Mouse (Mus musculus) heart, embryonic 11.5 days (tissue): ENCODE measurements at regions not wholly inside any gene's neighbourhood (a gene's known extent, or its start where the extent isn't known, plus 50 kb on each side); places are given as distances from the start of the nearest gene placed in this dataset.

Source experiments
- ATAC-seq: fragments of 200-750 bp; cut with Nextera tagmentation; replicated peaks from 2 replicates; pipeline ENCODE4 v1.8.0; 2017; ENCODE audit warnings: moderate library complexity; ENCODE audit not compliant: insufficient number of reproducible peaks, low FRiP score, low TSS enrichment
- H3K27ac ChIP-seq: fragments of 300-500 bp; sonication (generic); 2 replicates; pipeline ENCODE4 v1.5.1; 2014; ENCODE audit warnings: mild to moderate bottlenecking, low read depth, low read length
- H3K27me3 ChIP-seq: fragments of 300-500 bp; sonication (generic); 2 replicates; pipeline ENCODE4 v1.6.1; 2014; ENCODE audit warnings: mild to moderate bottlenecking, low read length, mixed read lengths; ENCODE audit not compliant: control insufficient read depth, insufficient read depth
- H3K36me3 ChIP-seq: fragments of 300-500 bp; sonication (generic); 2 replicates; pipeline ENCODE4 v1.6.1; 2014; ENCODE audit warnings: mild to moderate bottlenecking, low read length, moderate library complexity, mixed read lengths; ENCODE audit not compliant: control insufficient read depth, insufficient read depth
- H3K4me1 ChIP-seq: fragments of 300-500 bp; sonication (generic); 2 replicates; pipeline ENCODE4 v1.6.1; 2014; ENCODE audit warnings: low read length; ENCODE audit not compliant: control insufficient read depth, insufficient read depth
- H3K4me2 ChIP-seq: fragments of 300-500 bp; sonication (generic); 2 replicates; pipeline ENCODE4 v1.6.1; 2014; ENCODE audit warnings: mild to moderate bottlenecking, moderate library complexity
- H3K4me3 ChIP-seq: fragments of 300-500 bp; sonication (generic); 2 replicates; pipeline ENCODE4 v1.5.1; 2014; ENCODE audit warnings: low read depth, low read length
- H3K9ac ChIP-seq: fragments of 300-500 bp; sonication (generic); 2 replicates; pipeline ENCODE4 v1.6.1; 2014; ENCODE audit warnings: mild to moderate bottlenecking, low read depth, low read length, moderate library complexity
- H3K9me3 ChIP-seq: fragments of 300-500 bp; sonication (generic); replicated peaks from 2 replicates; pipeline ENCODE4 v1.6.1; 2016; ENCODE audit warnings: low read length; ENCODE audit not compliant: control insufficient read depth
- WGBS: fragments of 180-500 bp; shearing (Covaris S2); extraction: QIAGEN DNeasy Blood & Tissue Kit; methylation state at CpG from one replicate; pipeline ENCODE4 v1.1.7; 2014; ENCODE audit not compliant: insufficient replicate concordance; 5-methylcytosine and 5-hydroxymethylcytosine counted together

DNA sequence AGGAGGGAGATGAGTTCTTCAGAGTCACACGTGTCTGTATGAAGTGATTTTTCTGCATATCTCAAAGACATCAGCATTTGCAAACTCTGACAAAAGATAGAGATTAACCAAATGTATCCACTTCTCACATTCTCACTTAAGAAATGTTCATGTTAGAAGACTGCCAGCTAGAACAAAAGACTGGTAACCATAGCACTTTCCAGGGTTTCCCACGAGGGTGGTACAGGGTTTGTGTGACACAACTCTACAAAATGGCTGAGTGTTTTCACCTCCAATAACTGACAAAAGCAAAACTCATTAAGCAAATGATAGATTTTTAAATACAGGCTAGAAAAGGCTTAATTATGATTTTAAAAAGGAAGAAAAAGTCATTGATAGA is 523.0 kb downstream of the Etv1 start:
- H3K27ac ChIP-seq: no peak overlapping the region
- no peaks in the 10 kb centered on the region for H3K36me3 ChIP-seq
- H3K27me3 ChIP-seq: no peaks in the 10 kb centered on the region
- no peak for ATAC-seq
- no peaks in the 10 kb centered on the region for H3K9me3 ChIP-seq
- WGBS: 61% methylated on average over 2 of the region's 2 CpGs
- no peaks in the 10 kb centered on the region for H3K4me1 ChIP-seq
- no peak overlapping the region for H3K4me2 ChIP-seq
- H3K9ac ChIP-seq: no peak overlapping the region
- no peak overlapping the region for H3K4me3 ChIP-seq

DNA sequence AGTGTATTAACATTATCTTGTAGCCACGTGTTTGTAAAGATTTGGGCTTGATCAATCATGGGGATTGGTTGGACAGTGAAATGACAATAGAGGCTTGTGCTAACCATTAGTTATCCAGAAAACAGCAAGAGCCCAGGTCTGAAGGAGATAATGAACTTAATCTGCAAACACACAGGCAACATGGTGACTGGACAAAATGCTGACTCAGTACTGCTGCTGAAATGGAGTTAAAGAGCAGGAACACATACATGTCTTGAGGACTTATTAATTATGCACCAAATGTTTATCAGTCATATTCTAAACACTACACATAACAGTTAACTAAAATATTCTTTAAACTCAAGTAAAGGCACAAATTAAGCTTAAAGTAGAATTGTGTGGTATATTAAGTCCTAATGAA is 528.6 kb downstream of the Etv1 start:
- no peak overlapping the region for H3K4me2 ChIP-seq
- ATAC-seq: no peak
- no peak overlapping the region for H3K9ac ChIP-seq
- no peak overlapping the region for H3K4me3 ChIP-seq
- no peaks in the 10 kb centered on the region for H3K4me1 ChIP-seq
- no peaks in the 10 kb centered on the region for H3K27me3 ChIP-seq
- WGBS: 71% methylated on average over 1 of the region's 1 CpGs
- no peak overlapping the region for H3K27ac ChIP-seq
- H3K9me3 ChIP-seq: no peaks in the 10 kb centered on the region
- no peaks in the 10 kb centered on the region for H3K36me3 ChIP-seq

DNA sequence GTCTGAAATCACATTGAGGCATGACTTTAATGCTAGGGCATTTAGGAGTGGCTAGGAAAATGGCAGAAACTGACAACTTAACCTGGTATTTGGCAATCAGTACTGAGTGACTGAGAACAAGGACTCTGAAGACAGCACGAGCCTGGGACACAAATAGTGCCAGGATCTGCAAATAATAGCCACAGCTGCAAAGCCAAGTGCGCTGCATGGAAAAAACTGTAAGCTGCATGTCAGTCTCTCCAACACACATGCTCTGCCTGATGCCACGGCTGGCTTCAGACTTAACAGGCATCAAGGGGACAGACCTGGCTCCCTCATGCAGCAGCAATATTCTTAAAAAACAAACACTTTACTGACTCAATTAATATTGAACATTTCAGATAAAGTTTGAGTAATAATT is 530.7 kb downstream of the Etv1 start:
- Histone ChIP-seq H3K27me3 (no peaks in the 10 kb centered on the region), H3K9me3 (no peaks in the 10 kb centered on the region)
- WGBS: 69% methylated on average over 3 of the region's 3 CpGs

DNA sequence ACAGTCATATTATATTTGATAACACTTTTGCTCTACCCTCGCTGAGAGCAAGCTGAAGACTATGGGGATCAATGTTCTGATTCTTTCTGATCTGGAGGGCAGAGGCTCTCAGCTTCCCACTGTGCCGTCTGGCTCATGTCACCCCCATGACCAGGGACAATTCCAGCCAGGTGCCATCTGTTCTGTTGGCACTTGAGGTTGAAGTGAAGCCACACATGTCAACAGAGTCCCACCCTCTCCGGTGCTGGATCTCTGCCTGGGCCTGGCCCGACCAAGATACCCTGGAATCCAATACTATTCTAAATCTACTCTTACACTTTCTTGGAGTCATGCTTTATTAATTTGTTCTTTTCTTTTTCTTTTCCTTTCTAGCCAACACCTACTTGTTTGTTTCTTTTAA is 538.0 kb downstream of the Etv1 start:
- no peak overlapping the region for H3K9ac ChIP-seq
- WGBS: 75% methylated on average over 4 of the region's 4 CpGs
- H3K4me3 ChIP-seq: no peak overlapping the region
- no peak overlapping the region for H3K27ac ChIP-seq
- no peak overlapping the region for H3K4me2 ChIP-seq
- no peaks in the 10 kb centered on the region for H3K4me1 ChIP-seq
- no peaks in the 10 kb centered on the region for H3K36me3 ChIP-seq
- no peak for ATAC-seq
- no peaks in the 10 kb centered on the region for H3K27me3 ChIP-seq
- no peaks in the 10 kb centered on the region for H3K9me3 ChIP-seq

More for the DNA sequence above, 530.7 kb downstream of the Etv1 start:
- Histone ChIP-seq H3K27ac (no peak overlapping the region), H3K4me2 (no peak overlapping the region), H3K4me1 (no peaks in the 10 kb centered on the region), H3K9ac (no peak overlapping the region), H3K4me3 (no peak overlapping the region), H3K36me3 (no peaks in the 10 kb centered on the region)
- ATAC-seq: no peak

DNA sequence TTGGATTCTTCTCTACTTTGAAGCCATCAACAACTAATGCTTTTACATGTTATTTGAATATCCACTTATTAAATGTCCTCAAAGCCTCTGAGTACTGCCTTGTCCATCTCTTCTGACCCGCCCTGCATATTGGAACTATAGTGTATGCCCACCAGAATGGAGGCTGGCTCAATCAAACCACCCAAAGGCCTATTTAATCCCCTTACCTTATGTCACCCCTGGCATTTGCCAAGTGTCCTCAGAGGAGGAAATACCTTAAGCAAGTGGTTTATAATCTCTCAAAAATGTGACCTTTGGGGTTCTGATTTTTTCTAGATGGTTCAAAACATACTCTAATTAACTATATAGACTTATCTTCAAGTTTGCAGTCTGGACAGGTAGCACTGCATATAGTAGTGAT is 542.3 kb downstream of the Etv1 start:
- WGBS: 64% methylated on average over 1 of the region's 1 CpGs
- Histone ChIP-seq H3K27me3 (no peaks in the 10 kb centered on the region), H3K4me3 (no peak overlapping the region), H3K9ac (no peak overlapping the region), H3K27ac (no peak overlapping the region), H3K36me3 (no peaks in the 10 kb centered on the region), H3K9me3 (no peaks in the 10 kb centered on the region), H3K4me2 (no peak overlapping the region), H3K4me1 (no peaks in the 10 kb centered on the region)
- no peak for ATAC-seq

DNA sequence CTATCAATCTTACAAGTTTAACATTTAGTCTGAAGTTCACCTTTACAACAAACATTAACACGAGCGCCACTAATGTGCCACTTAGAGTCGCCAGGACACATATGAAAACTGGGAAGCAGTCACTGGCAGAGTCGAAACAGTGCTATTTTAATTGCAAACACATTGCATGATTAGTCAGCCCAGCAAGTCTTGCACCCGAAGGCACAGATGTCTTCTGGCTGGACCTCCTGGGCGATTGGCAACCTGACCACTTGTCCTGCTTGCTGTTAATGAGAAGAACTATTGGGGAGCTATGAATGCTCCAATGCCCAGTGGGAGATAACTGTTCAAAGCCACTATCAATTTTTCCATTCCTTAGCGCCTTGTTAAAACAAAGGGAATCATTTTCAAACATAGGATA is 547.0 kb downstream of the Etv1 start:
- ATAC-seq: no peak
- Histone ChIP-seq H3K36me3 (no peaks in the 10 kb centered on the region), H3K4me3 (no peak overlapping the region), H3K9ac (no peak overlapping the region), H3K9me3 (no peaks in the 10 kb centered on the region), H3K27me3 (no peaks in the 10 kb centered on the region), H3K4me1 (no peaks in the 10 kb centered on the region), H3K27ac (no peak overlapping the region), H3K4me2 (no peak overlapping the region)
- 75% methylated on average over 7 of the region's 7 CpGs for WGBS

DNA sequence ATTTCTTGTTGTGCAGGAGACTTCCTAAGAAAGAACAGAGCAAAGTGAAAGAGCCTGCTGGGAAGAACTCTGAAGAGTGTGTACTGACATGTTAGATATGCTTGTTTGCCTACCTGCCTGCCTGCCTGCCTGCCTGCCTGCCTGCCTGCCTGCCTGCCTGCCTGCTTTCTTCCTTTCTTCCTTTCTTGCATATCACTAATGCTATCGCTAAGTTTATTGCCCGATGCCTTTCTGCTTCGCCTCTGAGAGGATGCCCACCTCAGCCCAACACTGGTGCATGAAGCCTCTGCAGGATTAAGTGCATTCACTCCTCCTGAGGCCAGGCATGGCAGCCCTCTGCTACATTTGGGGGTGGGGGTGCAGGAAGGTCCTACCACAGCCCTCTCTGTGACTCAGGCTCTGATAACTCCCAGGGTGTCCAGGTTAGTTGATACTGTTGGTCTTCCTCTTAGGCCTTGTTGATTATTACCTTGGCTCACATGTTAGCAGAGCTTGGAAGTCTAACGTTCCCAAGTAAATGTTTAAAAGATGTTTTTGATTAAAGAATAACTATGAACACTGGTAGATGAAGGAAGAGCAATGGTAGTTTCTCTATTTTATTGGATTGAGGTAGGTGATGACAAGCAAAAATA is 547.6 kb downstream of the Etv1 start:
- Histone ChIP-seq H3K4me1 (no peaks in the 10 kb centered on the region), H3K27me3 (no peaks in the 10 kb centered on the region), H3K4me3 (no peak overlapping the region), H3K36me3 (no peaks in the 10 kb centered on the region), H3K4me2 (no peak overlapping the region), H3K9ac (no peak overlapping the region), H3K27ac (no peak overlapping the region), H3K9me3 (no peaks in the 10 kb centered on the region)
- 67% methylated on average over 4 of the region's 4 CpGs for WGBS
- no peak for ATAC-seq

DNA sequence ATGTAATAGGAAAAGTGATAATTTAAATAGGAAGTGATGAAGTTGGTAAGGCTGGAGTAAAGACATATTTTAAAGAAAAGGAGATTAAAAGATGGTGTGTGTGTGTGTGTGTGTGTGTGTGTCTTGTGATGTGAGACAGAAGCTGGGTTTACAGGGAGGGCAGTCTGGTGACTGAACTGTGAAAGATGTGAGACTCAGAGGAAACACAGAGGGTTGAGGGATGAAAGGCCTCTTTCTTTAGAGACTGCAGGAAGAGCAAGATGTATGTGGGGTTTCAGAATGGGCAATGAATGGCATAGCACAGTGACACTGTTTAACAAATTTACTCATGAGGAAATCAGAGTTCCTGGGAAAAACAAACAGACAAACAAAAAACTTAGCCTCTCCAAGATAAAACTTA is 549.2 kb downstream of the Etv1 start:
- H3K4me2 ChIP-seq: no peak overlapping the region
- H3K27me3 ChIP-seq: no peaks in the 10 kb centered on the region
- H3K4me1 ChIP-seq: no peaks in the 10 kb centered on the region
- no peak overlapping the region for H3K9ac ChIP-seq
- no peak for ATAC-seq
- no peaks in the 10 kb centered on the region for H3K36me3 ChIP-seq
- no peaks in the 10 kb centered on the region for H3K9me3 ChIP-seq
- H3K4me3 ChIP-seq: no peak overlapping the region
- H3K27ac ChIP-seq: no peak overlapping the region

DNA sequence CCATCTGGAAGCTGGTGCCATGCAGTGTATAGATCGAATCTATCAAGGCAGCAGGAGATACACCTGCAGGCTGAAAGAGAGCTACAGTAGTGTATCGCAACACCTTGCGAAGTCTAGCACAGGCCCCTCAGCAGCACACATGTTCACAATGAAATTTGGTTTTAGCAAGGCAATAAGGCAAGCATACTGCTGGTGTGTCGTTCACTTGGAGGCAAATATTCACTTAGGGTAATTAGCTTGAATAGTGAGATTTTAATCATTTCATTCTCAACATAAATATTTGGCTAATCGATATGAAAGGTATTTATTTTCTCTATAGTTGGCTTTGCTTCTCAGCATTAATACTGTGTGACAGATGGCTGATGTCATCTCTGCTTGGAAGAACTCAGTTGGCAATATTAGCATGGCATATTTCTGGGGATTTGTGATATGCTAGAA is 559.9 kb downstream of the Etv1 start:
- Histone ChIP-seq H3K9me3 (no peaks in the 10 kb centered on the region), H3K9ac (no peak overlapping the region), H3K4me3 (no peak overlapping the region), H3K4me1 (no peaks in the 10 kb centered on the region), H3K27ac (no peak overlapping the region), H3K27me3 (no peaks in the 10 kb centered on the region), H3K4me2 (no peak overlapping the region), H3K36me3 (no peaks in the 10 kb centered on the region)
- no peak for ATAC-seq
- 80% methylated on average over 5 of the region's 5 CpGs for WGBS
